Mouse (Mus musculus): ENCODE results near the gene Zcchc24.

GRCm38 (mm10) chr14:25814140-25814539, 45.3 kb upstream of the Zcchc24 start:
- TF ChIP-seq POLR2A (IDR thresholded peaks at IDR 0.05; ENCODE audit: borderline replicate concordance, low read depth, low read length), result no peak
- no peak for TF ChIP-seq CTCF (IDR thresholded peaks at IDR 0.05; ENCODE audit: low read depth, low read length)

Measured in bone marrow macrophage, adult 2 months (primary cell).